Mouse (Mus musculus): ENCODE results near the gene BC048562.
A peak's percentile ranks its signal among the peaks of the same experiment; 100 is the strongest.

The BC048562 gene

GRCm38 (mm10) chr9:108436182-108436581 is at the start of gene BC048562:
TSS of gene BC048562 (plus strand) at chr9:108436482.
- no peak for DNase-seq (ENCODE audit: extremely low spot score)

GRCm38 (mm10) chr9:108386816-108387215 is 49.5 kb upstream of the BC048562 start:
- no peak for DNase-seq (ENCODE audit: extremely low spot score)

- no peak for DNase-seq (ENCODE audit: extremely low spot score)
These were observed 47.7 kb upstream of the BC048562 start for GRCm38 (mm10) chr9:108388601-108389000.

GRCm38 (mm10) chr9:108389220-108389619 is 47.1 kb upstream of the BC048562 start:
- no peak for DNase-seq (ENCODE audit: extremely low spot score)

- DNase-seq (ENCODE audit: extremely low spot score) = peak; percentile 26
These were observed 43.6 kb upstream of the BC048562 start, which contains the start of gene 1700102P08Rik for GRCm38 (mm10) chr9:108392676-108393075. TSS of gene 1700102P08Rik (plus strand) at chr9:108392805.

- DNase-seq (ENCODE audit: extremely low spot score) = no peak
These were observed 42.1 kb upstream of the BC048562 start for GRCm38 (mm10) chr9:108394191-108394590.

GRCm38 (mm10) chr9:108395427-108395826 is 40.9 kb upstream of the BC048562 start:
- DNase-seq (ENCODE audit: extremely low spot score) = no peak

GRCm38 (mm10) chr9:108398324-108398723 is 38.0 kb upstream of the BC048562 start:
- no peak for DNase-seq (ENCODE audit: extremely low spot score)

GRCm38 (mm10) chr9:108401186-108401960 is 34.9 kb upstream of the BC048562 start:
- DNase-seq (ENCODE audit: extremely low spot score) = no peak

- DNase-seq (ENCODE audit: extremely low spot score) = no peak
These were observed 33.2 kb upstream of the BC048562 start for GRCm38 (mm10) chr9:108403081-108403480.

GRCm38 (mm10) chr9:108404451-108404850 is 31.8 kb upstream of the BC048562 start:
- no peak for DNase-seq (ENCODE audit: extremely low spot score)

- DNase-seq (ENCODE audit: extremely low spot score) = no peak
These were observed 26.7 kb upstream of the BC048562 start for GRCm38 (mm10) chr9:108409535-108409934.

GRCm38 (mm10) chr9:108411381-108411942 is 24.8 kb upstream of the BC048562 start:
- no peak for DNase-seq (ENCODE audit: extremely low spot score)

GRCm38 (mm10) chr9:108412221-108412620 is 24.1 kb upstream of the BC048562 start:
- DNase-seq (ENCODE audit: extremely low spot score) = no peak

GRCm38 (mm10) chr9:108428384-108428783 is 7.9 kb upstream of the BC048562 start, which contains the start of gene Ccdc36:
TSS of gene Ccdc36 (minus strand) at chr9:108428484.
- no peak for DNase-seq (ENCODE audit: extremely low spot score)

- peak; percentile 49 for DNase-seq (ENCODE audit: extremely low spot score)
These were observed 4.7 kb upstream of the BC048562 start for GRCm38 (mm10) chr9:108431431-108432067.

GRCm38 (mm10) chr9:108439176-108439575 is 2.9 kb downstream of the BC048562 start:
- no peak for DNase-seq (ENCODE audit: extremely low spot score)

- no peak for DNase-seq (ENCODE audit: extremely low spot score)
These were observed 4.2 kb downstream of the BC048562 start for GRCm38 (mm10) chr9:108440485-108440884.

GRCm38 (mm10) chr9:108441236-108441919 is 5.1 kb downstream of the BC048562 start:
- no peak for DNase-seq (ENCODE audit: extremely low spot score)

- DNase-seq (ENCODE audit: extremely low spot score) = no peak
These were observed 8.8 kb downstream of the BC048562 start for GRCm38 (mm10) chr9:108445125-108445524.

GRCm38 (mm10) chr9:108449860-108450259 is 13.6 kb downstream of the BC048562 start:
- DNase-seq (ENCODE audit: extremely low spot score) = peak; percentile 66
